Mouse (Mus musculus): ENCODE measurements around the gene Gm49368.
"Not testable (repeated sequence)": the region's sequence is repeated elsewhere in the genome, so short reads cannot be mapped to it uniquely, and the experiment has no call there.

Gene Gm49368

DNA sequence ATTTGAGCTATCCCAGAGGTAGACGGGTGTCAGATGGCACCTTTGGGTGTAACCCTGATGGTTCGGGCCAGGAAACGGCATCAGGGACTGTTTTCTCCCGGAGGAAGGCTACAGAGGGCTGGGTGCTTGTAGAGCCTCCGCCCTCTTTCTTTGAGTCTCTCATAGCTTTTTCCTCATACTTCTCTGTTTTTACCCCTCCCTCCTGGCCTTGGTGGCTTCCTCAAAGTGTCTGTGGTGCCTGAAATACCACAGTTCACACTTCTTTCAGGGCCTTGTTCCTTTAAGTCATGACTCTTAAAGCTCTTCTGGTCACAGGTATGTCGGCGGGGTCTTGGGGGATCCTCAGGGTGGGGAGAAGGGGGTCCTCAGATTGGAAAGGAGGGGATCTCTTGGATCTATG lies at the start of gene Gm49368, which contains the start of gene Itgam:
TSS of gene Gm49368 (plus strand) at position 228 of the 400 bp plus-strand sequence.
TSS of gene Itgam (plus strand) at position 185 of the 400 bp plus-strand sequence.
- no peak for DNase-seq (ENCODE audit: low spot score)

DNA sequence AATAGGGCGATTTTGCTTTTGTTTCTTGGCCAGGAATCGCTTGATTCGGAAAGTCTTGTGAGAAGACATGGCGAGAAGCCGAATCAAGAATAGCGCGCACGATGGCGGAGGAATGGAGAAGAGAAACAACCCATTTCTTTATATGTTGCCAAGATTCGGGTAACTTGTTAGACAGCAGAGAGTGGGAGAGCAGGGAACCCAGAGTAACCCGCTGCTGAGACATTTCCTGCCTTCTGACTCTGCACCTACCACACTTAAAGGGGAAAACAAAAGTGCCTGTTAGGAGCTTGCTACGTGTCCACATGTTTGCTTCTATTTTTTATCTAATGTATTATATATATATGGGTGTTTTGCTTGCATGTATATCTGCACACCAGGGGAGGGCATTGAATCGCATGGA lies 49.4 kb upstream of the Gm49368 start:
- no peak for DNase-seq (ENCODE audit: low spot score)

DNA sequence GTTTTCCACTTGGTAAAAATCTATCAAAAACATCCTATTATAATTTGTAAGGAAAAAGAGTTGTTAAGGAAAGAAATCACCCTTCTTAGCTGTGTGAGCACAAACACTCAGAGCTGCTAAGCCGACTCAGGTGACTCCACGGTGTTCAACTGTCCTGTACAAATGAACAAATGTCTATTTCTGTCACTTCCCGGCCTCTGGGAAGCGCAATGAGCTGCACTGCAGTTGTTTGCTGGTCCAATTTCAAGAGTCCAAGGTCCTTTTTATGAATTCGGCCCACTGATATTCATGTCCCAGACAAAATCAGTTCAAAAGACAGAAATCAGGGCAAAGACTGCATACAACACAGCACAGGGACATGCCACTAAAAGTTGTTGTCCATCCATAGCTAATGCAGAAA lies 46.3 kb upstream of the Gm49368 start:
- not testable (repeated sequence) for DNase-seq (ENCODE audit: low spot score)

DNA sequence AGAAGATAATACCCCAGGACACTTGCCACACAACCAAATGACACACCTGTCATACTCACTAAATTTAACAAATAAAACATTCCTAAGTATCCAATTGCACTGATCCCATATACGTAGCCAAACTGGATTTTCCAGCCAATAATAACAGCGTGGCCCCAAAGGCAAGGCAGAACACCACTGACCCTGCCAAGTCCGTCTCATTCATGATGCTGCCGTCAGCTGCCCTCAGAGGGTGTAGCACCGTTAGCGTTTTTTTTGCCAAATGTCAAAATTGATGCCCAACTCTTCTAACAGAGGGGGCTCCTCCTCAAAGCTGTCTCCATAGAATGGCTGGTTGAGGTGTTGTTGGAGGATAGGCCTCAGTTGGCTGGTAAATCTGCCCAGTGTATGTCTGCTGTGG lies 45.8 kb upstream of the Gm49368 start:
- no peak for DNase-seq (ENCODE audit: low spot score)

DNA sequence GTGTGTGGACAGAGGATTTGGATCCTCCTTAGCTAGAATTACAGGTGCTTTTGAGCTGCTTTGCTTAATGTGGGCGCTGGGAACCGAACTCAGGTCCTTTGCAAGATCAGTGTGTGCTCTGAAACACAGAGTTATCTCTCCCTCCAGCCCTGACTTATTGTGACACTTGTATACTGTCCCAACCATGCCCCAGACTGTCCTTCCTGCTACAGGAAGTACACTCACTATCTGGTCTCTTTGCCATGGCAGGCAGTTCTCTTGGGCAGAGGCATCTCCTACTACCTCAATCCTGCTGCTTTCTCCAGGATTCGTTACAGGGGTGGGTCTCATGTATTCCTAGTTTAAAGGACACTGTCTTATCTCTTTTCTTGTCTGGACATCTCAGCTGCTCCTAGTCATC lies 44.2 kb upstream of the Gm49368 start:
- no peak for DNase-seq (ENCODE audit: low spot score)

DNA sequence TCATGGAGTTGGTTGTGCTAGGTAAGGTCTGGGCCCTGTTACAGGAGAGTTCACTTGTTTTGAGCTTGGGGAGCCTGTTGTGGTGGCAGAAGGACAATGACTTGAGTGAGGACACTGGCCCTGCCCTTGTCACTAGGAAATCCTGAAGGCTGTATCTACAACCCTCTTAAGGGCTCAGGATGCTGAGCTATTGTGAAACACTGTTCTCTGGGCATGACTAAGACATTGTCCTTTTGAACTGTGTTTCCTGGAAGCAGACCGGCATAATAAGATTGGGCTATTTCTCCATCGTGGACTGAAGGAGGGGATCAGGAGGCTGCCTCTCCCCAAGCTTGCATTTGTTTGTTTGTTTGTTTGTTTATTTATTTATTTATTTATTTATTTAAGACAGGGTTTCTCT lies 43.3 kb upstream of the Gm49368 start:
- no peak for DNase-seq (ENCODE audit: low spot score)

DNA sequence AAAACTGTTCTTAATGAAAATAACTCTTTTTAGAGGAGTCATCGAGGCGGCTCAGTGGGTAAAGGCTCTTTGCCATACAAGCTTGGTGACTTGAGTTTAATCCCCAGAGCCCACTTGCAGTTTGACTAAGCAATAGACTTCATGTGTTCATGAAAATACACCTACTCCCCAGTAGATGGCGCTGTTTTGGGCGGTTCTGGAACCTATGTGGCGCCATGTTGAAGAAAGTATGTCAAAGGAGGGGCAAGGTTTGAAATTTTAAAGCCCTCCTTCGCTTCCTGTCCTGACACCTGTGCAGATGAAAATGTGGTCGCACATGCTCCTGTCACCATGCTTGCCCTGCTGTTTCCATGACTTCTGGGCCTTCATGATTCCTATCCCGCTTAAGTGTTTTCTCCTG lies 39.5 kb upstream of the Gm49368 start:
- DNase-seq (ENCODE audit: low spot score): no peak

DNA sequence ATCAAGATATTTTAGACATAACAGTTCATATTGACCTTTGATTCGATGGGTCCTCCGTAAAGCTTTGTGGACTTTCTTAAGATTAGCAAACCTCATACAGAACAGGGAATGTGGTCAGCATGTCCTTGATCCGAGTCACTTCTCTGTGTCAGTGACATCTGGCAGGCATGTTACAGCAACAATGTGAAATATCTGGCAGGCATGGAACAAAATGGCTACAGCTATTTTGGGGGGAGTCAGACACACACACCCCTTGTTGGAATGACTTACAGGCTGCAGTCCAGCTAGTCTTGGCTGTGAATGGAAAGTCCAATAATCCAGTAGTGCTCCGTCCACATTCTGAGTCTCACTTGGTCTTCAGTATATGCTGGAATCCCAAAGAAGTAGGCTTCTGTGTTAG lies 38.9 kb upstream of the Gm49368 start:
- DNase-seq (ENCODE audit: low spot score): no peak

DNA sequence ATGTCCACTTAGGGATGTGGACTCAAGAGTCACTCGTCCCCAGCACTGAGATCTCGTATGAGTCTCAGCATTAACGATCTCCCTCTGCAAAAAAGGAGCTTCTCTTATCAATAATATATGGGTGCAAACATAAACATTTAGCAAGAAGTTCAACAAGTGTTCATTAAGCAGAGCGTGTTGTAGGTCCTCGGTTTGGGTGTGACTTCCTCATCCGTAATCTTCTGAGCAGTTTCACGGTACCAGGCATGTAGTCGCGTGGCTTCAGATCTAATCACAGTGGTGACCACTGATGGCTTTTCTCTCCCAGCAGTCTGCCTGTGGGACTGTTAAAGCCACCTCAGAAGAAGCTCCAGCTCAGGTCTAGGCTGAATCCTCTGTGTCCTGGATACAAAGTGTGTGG lies 38.1 kb upstream of the Gm49368 start:
- DNase-seq (ENCODE audit: low spot score): no peak

DNA sequence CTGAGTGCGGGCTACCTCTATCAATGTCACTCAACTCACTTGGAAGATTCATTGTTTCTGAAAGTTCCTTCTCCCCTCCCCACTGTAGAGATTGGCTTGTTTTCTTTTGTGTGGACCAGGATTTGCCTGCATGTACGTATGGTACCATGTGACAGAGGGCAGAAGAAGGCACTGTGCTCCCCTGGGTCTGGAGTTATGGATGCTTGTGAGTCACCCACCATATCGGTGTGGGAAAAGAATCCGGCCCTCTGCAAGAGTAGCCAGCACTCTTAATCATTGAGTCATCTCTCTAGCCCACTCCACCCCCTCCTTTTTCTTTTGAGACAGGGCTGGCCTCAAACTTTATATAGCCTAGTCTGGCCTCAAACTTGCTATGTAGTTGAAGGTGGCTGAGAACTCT lies 37.6 kb upstream of the Gm49368 start:
- no peak for DNase-seq (ENCODE audit: low spot score)

DNA sequence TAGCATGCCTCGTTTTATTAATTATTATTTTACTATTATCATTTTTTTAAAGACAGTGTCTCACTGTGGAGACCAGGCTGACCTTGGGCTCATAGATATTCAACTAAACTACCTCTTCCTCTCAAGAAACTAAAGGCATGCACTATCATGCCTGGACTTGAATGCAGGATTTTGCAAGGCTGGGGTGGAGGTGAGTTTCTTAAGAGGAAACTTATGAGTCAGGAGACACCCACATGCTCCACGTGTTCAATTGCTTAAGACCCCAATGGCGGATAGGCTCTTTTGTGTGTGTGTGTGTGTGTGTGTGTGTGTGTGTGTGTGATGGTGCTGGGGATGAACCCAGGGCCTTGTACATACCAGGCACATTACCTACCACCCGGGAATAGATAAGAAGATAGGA lies 37.1 kb upstream of the Gm49368 start:
- DNase-seq (ENCODE audit: low spot score): no peak

DNA sequence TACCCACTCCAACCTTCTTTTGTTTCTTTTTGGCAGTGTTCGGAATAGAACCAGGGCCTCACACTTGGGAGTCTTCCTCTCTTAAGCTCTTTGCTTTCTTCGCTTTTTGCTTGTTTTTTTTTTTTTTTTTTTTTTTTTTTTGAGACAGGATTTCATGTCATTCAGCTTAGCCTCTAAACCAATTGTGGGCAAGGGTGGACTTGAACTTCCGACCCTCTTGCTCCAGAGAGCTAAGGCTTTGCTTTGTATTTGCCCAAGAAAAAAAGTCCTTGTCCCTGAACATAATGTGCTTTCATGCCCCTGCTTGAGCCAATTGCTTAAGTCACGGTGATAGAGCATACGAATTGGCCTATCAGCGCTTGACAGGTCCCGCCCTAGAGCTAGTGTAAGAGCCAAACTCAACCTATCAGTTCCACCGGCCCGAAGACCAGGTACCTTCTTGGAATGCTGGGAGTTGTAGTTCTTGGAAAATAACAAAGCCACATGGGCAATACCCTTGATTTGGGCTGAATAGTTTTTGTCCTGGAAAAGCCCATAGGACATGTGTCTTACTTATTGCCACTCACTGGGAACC lies 31.0 kb upstream of the Gm49368 start:
- no peak for DNase-seq (ENCODE audit: low spot score)

DNA sequence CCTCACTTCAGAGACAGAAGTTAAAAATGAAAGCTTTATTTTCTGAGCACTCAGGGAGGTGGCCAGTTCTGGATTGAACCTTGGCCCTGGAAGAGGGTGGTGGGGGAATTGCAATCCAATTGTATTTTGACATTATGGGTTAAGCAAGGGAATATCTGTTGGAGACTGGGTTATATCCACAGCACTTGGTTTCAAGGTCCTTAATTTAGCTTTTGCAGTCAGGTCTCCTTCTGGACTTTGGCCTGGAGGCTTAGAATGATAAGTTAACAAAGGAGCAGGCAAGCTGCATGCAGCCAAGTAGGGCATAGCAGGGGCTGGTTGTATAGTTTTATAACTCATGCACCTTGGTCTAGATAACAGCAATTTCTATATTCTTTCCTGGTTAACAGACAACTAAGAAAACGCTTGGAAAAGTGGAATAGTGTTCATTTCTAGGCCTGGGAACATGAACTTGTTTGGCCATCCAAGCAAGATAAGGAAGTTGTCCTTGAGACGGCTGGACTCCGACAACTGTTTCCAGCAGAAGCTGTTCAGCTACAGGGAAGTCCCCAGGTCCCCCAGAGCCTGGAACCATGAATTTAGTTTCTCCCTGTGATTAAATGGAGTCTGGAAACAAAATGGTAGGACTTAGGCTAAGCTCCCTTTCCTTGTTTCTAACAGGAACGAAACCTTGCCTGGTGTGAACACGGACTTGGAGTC lies 30.0 kb upstream of the Gm49368 start:
- DNase-seq (ENCODE audit: low spot score): no peak

DNA sequence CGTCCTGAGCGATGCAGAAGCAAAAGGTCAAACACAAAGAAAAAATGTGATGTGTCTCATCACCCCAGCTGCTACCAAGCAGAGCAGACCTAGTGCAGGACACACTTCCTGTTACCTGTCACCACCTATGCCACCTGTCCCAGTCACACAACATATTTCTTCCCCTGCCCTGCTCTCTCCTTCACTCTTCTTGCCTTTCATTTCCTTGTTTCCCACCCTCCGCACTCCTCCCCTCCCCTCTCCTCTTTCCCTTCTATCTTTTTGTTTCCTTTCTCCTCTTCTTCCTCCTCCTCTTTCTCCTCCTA lies 29.5 kb upstream of the Gm49368 start:
- no peak for DNase-seq (ENCODE audit: low spot score)

DNA sequence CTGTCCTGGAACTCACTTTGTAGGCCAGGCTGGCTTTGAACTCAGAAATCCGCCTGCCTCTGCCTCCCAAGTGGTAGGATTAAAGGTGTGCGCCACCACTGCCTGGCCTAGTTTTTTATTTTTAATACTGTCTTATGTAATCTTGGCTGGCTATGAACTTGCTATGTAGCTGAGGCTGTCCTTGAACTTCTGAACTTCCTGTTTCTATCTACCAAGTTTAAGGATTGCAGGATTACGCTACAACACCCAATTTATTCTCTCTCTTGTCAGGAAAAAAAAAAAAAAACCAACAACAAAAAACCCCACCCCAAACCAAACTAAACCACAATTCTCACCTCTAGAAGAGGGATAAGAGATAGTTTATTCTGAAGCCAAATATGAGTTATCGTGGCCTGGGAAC lies 28.9 kb upstream of the Gm49368 start:
- DNase-seq (ENCODE audit: low spot score): no peak

DNA sequence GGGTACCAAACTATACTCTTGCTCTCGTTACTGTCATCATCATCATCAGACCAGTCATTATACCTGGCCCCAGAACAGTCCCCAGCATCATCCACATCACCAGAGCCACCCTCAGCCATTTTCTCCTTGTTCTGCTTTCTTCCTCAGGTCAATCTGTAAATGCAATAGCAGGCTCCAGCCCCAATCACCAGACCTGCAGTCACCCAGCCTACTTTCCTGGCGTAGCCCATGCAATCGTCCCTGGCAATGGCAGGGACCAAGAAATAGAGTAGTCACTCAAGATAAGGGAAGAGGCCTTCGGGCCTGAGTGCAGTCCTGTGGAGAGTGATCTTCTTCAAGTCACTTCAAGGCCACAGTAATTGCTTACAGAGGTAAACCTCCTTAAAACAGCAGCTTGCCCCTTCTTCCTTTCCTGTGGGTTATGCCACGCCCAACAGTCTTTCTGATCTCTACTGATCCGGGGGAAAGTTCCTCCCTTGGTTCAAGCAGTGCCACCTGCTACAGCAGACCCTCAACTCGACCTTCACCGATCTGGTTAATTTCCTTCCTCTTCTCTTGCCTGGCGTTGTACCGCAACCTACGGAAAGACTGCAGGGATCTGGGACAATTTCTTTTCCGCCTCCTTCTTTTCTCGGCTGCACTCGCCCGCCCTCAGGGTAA lies 20.2 kb upstream of the Gm49368 start:
- not testable (repeated sequence) for DNase-seq (ENCODE audit: low spot score)

DNA sequence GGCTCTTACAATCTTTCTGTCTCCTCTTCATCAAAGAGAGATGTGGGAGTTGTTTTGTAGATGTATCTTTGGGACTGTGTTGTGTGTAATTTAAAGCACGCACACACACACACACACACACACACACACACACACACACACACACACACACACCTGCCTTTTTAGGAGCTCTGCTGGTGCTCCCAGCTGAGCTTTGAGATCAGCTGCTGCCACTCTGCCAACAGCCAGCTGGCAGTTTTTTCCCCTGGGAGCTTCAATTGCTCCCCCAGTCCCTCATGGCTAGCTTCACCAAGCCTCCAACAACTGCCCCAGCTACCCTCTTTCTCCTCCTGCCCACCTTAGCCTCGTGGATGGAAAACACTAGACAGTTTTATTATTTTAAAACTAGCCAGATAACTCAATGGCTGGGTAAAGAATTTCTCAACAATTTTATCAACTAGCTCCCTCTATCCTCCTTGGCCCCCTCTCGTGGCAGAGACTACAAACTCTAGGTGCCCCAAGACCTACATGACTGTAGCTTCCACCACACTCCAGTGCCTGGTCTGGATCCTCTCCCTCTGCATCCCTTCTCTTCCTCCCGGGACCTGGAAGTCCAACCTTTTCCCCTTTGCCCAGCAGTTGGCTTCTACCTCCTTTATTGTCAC lies 18.2 kb upstream of the Gm49368 start:
- DNase-seq (ENCODE audit: low spot score): no peak

DNA sequence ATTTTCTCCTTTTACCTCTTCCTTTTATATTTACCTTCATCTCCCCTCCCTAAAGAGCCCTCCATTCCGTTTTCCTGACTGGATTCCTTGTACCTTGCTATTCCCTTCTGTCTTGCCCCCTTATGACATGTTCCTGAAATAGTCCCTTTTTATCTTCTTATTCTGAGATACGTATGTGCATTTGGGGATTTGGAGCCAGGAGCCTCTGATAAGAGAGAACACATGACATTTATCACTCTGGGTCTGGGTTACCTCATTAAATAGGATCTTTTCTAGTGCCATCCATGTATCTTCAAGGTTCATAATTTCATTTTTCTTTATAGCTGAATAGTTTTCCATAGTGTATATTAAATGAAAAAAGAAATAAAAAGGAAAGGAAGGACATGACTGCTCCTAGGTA lies 16.8 kb upstream of the Gm49368 start:
- DNase-seq (ENCODE audit: low spot score): no peak

DNA sequence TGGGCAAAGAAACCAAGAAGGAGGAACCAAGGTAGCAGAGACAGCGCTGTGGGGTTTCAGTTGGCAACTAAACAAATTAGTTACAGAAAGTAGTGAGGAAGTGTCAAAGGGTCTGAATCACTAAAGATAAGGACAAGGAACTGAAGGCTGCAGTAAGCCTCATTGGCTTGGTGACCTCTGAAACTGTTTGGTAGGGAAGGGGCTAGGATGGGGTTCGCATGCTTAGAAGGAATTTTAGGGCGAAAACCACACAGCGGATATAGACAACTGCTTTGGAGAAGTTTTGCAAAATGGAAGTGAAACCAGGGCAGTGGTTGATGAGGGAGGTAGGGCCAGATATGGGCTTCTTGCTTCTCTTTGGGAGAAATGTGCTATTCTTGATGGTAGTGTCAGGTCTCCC lies 13.7 kb upstream of the Gm49368 start:
- DNase-seq (ENCODE audit: low spot score): no peak

DNA sequence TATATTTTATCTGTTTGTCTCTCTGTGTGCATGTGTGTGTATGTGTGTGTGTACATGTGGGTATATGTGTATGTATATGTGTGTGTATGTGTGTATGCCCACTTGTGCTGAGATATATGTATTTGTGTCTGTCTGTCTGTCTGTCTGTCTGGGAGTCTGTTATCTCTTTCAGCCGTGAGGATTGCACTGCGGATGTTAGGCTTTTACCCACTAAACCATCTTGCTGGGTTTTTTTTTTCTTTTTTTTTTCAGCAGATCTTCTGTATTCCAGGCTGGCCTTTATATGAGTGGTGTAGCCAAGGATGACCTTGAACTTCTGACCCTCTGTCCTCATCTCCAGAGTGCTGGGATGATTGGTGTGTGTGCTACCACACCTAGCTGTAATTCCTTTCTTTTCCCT lies 13.2 kb upstream of the Gm49368 start:
- DNase-seq (ENCODE audit: low spot score): no peak

DNA sequence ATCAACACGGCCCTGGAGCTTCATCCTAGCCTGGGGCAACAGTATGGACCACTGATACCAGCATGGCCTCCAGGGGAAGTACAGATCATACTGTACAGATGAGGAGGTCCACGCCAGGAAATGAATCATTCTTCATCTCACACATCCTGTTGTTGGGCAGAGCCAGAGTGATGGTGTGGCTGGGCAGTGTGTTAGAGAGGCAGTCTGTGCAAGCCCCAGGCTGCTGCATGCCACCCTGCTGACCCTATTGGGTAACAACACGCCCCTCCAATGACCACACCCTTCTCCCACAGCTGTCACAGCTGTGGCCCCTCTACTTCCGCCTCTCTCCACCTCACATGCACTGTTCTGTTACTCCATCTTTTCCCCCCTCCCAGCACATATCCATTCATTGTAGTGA lies 11.7 kb upstream of the Gm49368 start:
- no peak for DNase-seq (ENCODE audit: low spot score)

DNA sequence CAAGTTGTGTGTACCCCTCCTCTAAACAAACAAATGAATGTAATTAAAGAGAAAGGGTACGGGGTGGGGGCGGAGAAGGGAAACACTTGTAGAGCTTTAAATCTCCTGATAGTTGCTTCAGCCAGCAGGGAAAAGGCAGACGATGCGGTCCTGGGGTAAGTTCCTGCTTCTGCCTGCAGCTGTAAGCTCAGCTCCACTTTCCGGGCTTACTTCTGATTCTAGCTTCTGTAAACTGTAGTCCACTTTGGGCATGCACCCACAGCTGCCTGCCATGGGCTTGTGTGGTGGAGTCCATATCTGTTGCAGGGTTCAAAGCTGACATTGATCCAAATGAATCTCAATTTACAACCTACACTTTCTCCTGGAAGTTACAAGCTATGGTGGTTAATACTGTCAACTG lies 9.4 kb upstream of the Gm49368 start:
- no peak for DNase-seq (ENCODE audit: low spot score)

DNA sequence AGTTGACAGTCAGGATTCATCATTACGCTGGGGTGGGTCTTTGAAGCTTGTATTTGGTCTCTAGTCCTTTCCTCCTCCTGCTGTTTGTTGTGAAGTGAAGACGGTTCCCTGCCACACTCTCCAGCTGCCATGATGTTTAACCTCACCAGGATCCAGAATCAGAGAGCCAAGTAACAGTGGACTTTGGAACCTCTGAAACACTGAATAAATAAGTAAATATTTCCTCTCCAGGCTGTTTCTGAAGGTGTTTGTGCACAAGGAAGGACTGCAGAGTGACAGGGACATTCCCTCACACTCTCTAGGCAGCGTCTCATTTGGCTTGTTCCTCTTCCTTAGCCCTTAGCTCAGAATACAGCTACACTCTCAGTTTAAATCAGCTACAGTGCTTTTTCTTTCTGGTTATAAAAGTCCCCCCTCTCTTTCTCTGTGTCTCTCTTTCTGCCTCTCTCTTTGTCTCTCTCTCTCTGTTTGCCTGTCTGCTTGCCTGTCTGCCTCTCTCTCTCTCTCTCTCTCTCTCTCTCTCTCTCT lies 5.5 kb upstream of the Gm49368 start:
- DNase-seq (ENCODE audit: low spot score): no peak
